Mouse (Mus musculus) kidney, embryonic 16.5 days (tissue): ENCODE data around the gene Abcd3. TPM values are rescaled to one million over a fixed set of nuclear protein-coding genes. Genes with fewer than 3 reads are reported as not detected.
A peak's percentile ranks its signal among the peaks of the same experiment; 100 is the strongest.
"Not testable (repeated sequence)": the region's sequence is repeated elsewhere in the genome, so short reads cannot be mapped to it uniquely, and the experiment has no call there.

Experiments used
- ATAC-seq: fragments of 200-750 bp; cut with Nextera tagmentation; 2 replicates; pipeline ENCODE4 v1.8.0; 2017; ENCODE audit warnings: moderate TSS enrichment; ENCODE audit not compliant: low FRiP score, low TSS enrichment
- H3K27ac ChIP-seq: fragments of 300-500 bp; sonication (generic); 2 replicates; pipeline ENCODE4 v1.5.1; 2014; ENCODE audit warnings: low read length
- H3K27me3 ChIP-seq: fragments of 300-500 bp; sonication (generic); 2 replicates; pipeline ENCODE4 v1.6.1; 2014; ENCODE audit warnings: low read length, control low read depth, mixed read lengths; ENCODE audit not compliant: insufficient read depth
- H3K36me3 ChIP-seq: fragments of 300-500 bp; sonication (generic); 2 replicates; pipeline ENCODE4 v1.6.1; 2014; ENCODE audit warnings: low read length, control low read depth, mixed read lengths; ENCODE audit not compliant: insufficient read depth
- H3K4me1 ChIP-seq: fragments of 300-500 bp; sonication (generic); 2 replicates; pipeline ENCODE4 v1.6.1; 2014; ENCODE audit warnings: low read length, control low read depth, mixed read lengths; ENCODE audit not compliant: insufficient read depth
- H3K4me2 ChIP-seq: fragments of 300-500 bp; sonication (generic); replicated peaks from 2 replicates; pipeline ENCODE4 v1.6.1; 2014; ENCODE audit warnings: low read depth, low read length
- H3K4me3 ChIP-seq: fragments of 300-500 bp; sonication (generic); 2 replicates; pipeline ENCODE4 v1.5.1; 2014; ENCODE audit warnings: mild to moderate bottlenecking, low read length
- H3K9ac ChIP-seq: fragments of 300-500 bp; sonication (generic); replicated peaks from 2 replicates; pipeline ENCODE4 v1.6.1; 2014; ENCODE audit warnings: low read length
- H3K9me3 ChIP-seq: fragments of 300-500 bp; sonication (generic); 2 replicates; pipeline ENCODE4 v1.6.1; 2016; ENCODE audit warnings: low read length, control low read depth
- WGBS: fragments of 180-500 bp; shearing (Covaris S2); extraction: QIAGEN DNeasy Blood & Tissue Kit; methylation state at CpG from one replicate; pipeline ENCODE4 v1.1.7; 2014; 5-methylcytosine and 5-hydroxymethylcytosine counted together
- polyA plus RNA-seq: library from polyadenylated mRNA; unstranded; fragments of >200 nt; fragmentation: Nextera tagmentation; extraction: Ambion mirVana; gene quantifications from 2 replicates; pipeline ENCODE4 v1.2.1, GENCODE M21; 2015

Gene Abcd3
- polyA plus RNA-seq, 1 experiment from 2014 or later, result 82.6 TPM

GRCm38 (mm10) chr3:121790442-121790841 is 24.7 kb downstream of the Abcd3 start:
- Histone ChIP-seq H3K4me1 (no peaks in the 10 kb centered on the region), H3K9ac (no peak overlapping the region), H3K36me3 (peaks cover 9% of the 10 kb centered on the region), H3K4me3 (no peak overlapping the region), H3K9me3 (no peaks in the 10 kb centered on the region), H3K27me3 (no peaks in the 10 kb centered on the region), H3K27ac (no peak overlapping the region), H3K4me2 (no peak overlapping the region)
- ATAC-seq, result no peak
- WGBS, result 74% methylated on average over 5 of the region's 5 CpGs

GRCm38 (mm10) chr3:121789790-121790189 is 25.3 kb downstream of the Abcd3 start:
- Histone ChIP-seq H3K27me3 (no peaks in the 10 kb centered on the region), H3K27ac (no peak overlapping the region), H3K9me3 (no peaks in the 10 kb centered on the region), H3K4me3 (no peak overlapping the region), H3K4me2 (no peak overlapping the region), H3K36me3 (peaks cover 9% of the 10 kb centered on the region), H3K4me1 (no peaks in the 10 kb centered on the region), H3K9ac (no peak overlapping the region)
- WGBS, result 73% methylated on average over 5 of the region's 5 CpGs
- no peak for ATAC-seq

GRCm38 (mm10) chr3:121783020-121783419 is 32.1 kb downstream of the Abcd3 start:
- H3K27ac ChIP-seq, result no peak overlapping the region
- H3K4me1 ChIP-seq, result no peaks in the 10 kb centered on the region
- H3K9ac ChIP-seq, result no peak overlapping the region
- WGBS, result 86% methylated on average over 6 of the region's 6 CpGs
- H3K4me3 ChIP-seq, result no peak overlapping the region
- no peaks in the 10 kb centered on the region for H3K27me3 ChIP-seq
- ATAC-seq, result no peak
- H3K9me3 ChIP-seq, result no peaks in the 10 kb centered on the region
- no peaks in the 10 kb centered on the region for H3K36me3 ChIP-seq
- H3K4me2 ChIP-seq, result no peak overlapping the region

GRCm38 (mm10) chr3:121777943-121778342 is 37.2 kb downstream of the Abcd3 start:
- 55% methylated on average over 7 of the region's 7 CpGs for WGBS
- Histone ChIP-seq H3K9ac (no peak overlapping the region), H3K36me3 (peaks cover 10% of the 10 kb centered on the region; the same call in 1 of the 2 replicates), H3K9me3 (no peaks in the 10 kb centered on the region), H3K4me3 (no peak overlapping the region), H3K4me1 (no peaks in the 10 kb centered on the region), H3K27me3 (no peaks in the 10 kb centered on the region), H3K27ac (no peak overlapping the region), H3K4me2 (no peak overlapping the region)
- ATAC-seq, result peak; percentile 57; the same call in 1 of the 2 replicates

GRCm38 (mm10) chr3:121773336-121773735 is 41.8 kb downstream of the Abcd3 start:
- H3K4me2 ChIP-seq, H3K4me3 ChIP-seq, H3K9me3 ChIP-seq, H3K4me1 ChIP-seq, ATAC-seq, H3K27ac ChIP-seq, H3K27me3 ChIP-seq, H3K9ac ChIP-seq: not testable (repeated sequence)
- 92% methylated on average over 4 of the region's 4 CpGs for WGBS
- peaks cover 32% of the 10 kb centered on the region for H3K36me3 ChIP-seq

- Histone ChIP-seq H3K27ac (no peak overlapping the region), H3K4me3 (no peak overlapping the region), H3K27me3 (no peaks in the 10 kb centered on the region), H3K4me2 (no peak overlapping the region), H3K9ac (no peak overlapping the region), H3K9me3 (no peaks in the 10 kb centered on the region), H3K4me1 (no peaks in the 10 kb centered on the region), H3K36me3 (peaks cover 39% of the 10 kb centered on the region)
- ATAC-seq, result no peak
- WGBS, result 98% methylated on average over 3 of the region's 3 CpGs
Observed at GRCm38 (mm10) chr3:121768770-121769169, 46.3 kb downstream of the Abcd3 start.

GRCm38 (mm10) chr3:121766818-121767217 is 48.3 kb downstream of the Abcd3 start:
- Histone ChIP-seq H3K4me2 (no peak overlapping the region), H3K9me3 (no peaks in the 10 kb centered on the region), H3K4me1 (no peaks in the 10 kb centered on the region), H3K27me3 (no peaks in the 10 kb centered on the region), H3K4me3 (no peak overlapping the region), H3K9ac (no peak overlapping the region), H3K36me3 (peaks cover 38% of the 10 kb centered on the region), H3K27ac (no peak overlapping the region)
- no peak for ATAC-seq
- 78% methylated on average over 5 of the region's 5 CpGs for WGBS

GRCm38 (mm10) chr3:121766048-121766447 is 49.1 kb downstream of the Abcd3 start:
- H3K27ac ChIP-seq, result no peak overlapping the region
- H3K9me3 ChIP-seq, result no peaks in the 10 kb centered on the region
- H3K4me3 ChIP-seq, result no peak overlapping the region
- H3K9ac ChIP-seq, result no peak overlapping the region
- H3K27me3 ChIP-seq, result no peaks in the 10 kb centered on the region
- ATAC-seq, result no peak
- H3K4me1 ChIP-seq, result no peaks in the 10 kb centered on the region
- peaks cover 33% of the 10 kb centered on the region for H3K36me3 ChIP-seq
- H3K4me2 ChIP-seq, result no peak overlapping the region

- Histone ChIP-seq H3K4me3 (no peak overlapping the region), H3K27me3 (no peaks in the 10 kb centered on the region), H3K4me2 (no peak overlapping the region), H3K36me3 (peaks cover 19% of the 10 kb centered on the region), H3K4me1 (no peaks in the 10 kb centered on the region), H3K9ac (no peak overlapping the region), H3K27ac (no peak overlapping the region), H3K9me3 (no peaks in the 10 kb centered on the region)
- WGBS, result 65% methylated on average over 4 of the region's 4 CpGs
- ATAC-seq, result peak; percentile 79; the same call in 1 of the 2 replicates
Observed at GRCm38 (mm10) chr3:121762056-121762852, 52.8 kb downstream of the Abcd3 start.

- 58% methylated on average over 7 of the region's 7 CpGs for WGBS
- no peak overlapping the region for H3K9ac ChIP-seq
- no peaks in the 10 kb centered on the region for H3K9me3 ChIP-seq
- ATAC-seq, result no peak
- no peak overlapping the region for H3K4me3 ChIP-seq
- H3K27ac ChIP-seq, result no peak overlapping the region
- peaks cover 7% of the 10 kb centered on the region; the same call in 1 of the 2 replicates for H3K36me3 ChIP-seq
- H3K27me3 ChIP-seq, result no peaks in the 10 kb centered on the region
- peaks cover 9% of the 10 kb centered on the region; the same call in 1 of the 2 replicates for H3K4me1 ChIP-seq
- H3K4me2 ChIP-seq, result no peak overlapping the region
Observed at GRCm38 (mm10) chr3:121758373-121758772, 56.7 kb downstream of the Abcd3 start.
